Mouse (Mus musculus) yolk sac, embryonic 10.5 days (tissue): ENCODE data around the gene Mctp1.

Source experiments
- DNase-seq: peaks from one replicate; pipeline ENCODE4 v3.0.0-alpha.2; 2017; ENCODE audit warnings: low spot score

The Mctp1 gene

DNA sequence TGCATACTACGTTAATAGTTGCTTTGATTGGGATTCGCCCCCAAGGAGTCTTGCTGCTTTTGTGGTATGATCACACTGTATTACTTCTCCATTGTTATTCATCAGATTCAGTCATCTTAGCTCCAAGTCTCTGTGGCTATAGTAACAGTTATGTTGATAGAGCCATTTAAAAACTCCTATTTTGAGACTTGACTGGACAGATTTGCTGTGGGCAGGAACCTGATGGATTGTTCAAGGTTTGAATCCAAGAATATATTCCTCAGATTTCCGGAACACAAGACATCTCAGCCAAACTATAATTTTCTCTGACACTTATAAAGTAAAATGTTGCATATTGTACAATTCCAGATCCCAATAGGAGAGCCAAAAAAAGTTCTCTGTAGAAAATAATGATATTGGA is 443.4 kb downstream of the Mctp1 start:
- no peak for DNase-seq

GRCm38 (mm10) chr13:76838031-76838430 is 453.7 kb downstream of the Mctp1 start:
- no peak for DNase-seq

GRCm38 (mm10) chr13:76840712-76841111 is 456.4 kb downstream of the Mctp1 start:
- DNase-seq, result no peak

DNA sequence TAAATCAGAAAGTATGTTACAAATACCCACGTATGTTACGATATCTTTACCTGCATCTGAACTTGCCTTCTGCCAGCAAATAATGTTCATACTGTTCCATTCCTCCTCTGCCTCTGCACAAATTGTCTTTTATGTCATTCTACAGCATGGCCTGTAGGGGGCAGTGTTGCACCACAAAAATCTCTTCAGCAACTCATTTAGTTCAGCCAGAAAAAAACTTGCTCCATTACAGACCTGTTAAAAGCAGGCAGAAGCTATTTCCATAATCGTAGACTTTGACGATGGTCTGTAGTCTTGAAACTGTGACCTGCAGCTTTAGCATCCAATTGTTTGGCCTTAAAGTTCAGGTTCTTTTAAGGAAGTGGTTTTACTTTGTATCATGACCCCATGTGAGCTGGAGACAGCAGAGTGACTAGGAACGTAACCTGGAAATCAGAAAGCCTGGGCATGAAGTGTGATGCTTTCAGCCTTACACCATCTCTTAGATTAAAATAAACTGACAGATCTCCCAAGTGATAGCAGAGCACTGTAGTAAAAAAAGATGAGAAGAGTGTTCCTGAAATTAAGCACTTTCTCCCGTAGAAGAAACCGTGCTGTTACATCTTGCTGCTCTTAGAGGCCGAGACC is 460.4 kb downstream of the Mctp1 start:
- DNase-seq, result peak; percentile 24

DNA sequence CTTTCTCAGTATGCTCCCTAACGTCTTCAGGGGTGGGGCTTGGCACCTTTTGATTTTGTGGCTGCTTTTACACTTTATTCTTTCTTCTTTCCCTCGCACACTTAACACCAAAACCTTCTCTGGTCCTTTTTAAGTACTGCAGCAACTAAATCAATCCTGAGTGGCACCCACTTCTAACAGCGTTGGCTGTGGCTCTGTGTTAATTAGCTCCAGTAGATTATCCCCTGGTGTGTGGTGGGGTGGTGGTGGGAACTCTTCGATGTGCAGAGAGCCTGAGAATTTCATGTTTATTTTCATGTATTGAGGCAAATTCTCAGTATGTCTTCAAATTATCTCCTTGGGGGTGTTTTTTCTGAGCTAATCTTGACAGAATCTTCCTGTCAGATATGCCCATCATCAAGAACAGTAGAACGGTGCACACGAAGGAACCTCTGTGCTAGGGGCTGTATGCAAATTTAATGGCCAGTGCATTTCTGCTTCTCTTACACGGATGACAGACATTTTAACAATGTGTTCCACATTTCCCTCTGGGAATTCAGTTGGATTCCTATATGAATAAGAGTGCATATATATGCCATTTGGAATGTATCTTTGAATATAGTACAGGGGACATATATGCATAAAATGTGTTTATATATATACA is 466.2 kb downstream of the Mctp1 start:
- no peak for DNase-seq

DNA sequence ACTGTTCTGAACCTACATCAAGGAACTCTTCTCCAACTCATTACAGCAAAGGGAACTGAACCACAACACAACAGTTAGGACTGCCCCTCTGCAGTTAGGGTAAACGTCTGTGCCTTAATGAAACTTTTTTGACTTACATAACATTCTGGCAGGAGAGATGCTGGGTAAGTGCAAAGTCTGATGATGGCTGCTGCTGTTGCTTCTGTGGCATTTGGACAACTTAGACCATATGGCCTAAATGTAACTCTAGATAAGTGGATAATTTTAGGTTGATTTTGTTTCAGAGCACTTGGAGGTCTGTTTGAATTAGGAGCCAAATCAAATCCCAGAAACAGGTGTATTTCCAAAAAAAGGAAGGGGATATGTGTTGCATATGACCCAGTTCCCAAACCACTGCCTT is 470.0 kb downstream of the Mctp1 start:
- no peak for DNase-seq

- no peak for DNase-seq
Observed at GRCm38 (mm10) chr13:76855021-76855420, 470.7 kb downstream of the Mctp1 start.

- DNase-seq, result no peak
Observed at GRCm38 (mm10) chr13:76857024-76857423, 472.7 kb downstream of the Mctp1 start.

DNA sequence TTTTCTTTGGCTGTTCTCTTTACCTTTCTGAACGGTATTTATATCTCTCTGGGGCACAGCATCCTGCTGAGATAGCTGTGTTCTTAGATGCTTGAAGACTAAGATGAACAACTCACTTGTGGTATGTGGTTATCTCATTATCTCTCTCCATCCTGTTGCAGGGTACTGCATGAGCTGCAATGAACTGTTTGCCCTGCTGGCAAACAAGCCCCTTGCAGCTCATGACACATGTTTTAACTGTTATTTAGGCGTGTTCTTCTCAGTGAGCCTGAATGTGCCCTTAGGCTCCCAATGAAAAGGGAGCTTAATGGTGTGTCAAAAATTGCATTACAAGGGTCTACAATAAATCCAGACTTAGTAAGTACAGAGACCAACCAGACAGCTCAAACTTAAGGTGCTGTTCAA is 473.7 kb downstream of the Mctp1 start:
- DNase-seq, result no peak

DNA sequence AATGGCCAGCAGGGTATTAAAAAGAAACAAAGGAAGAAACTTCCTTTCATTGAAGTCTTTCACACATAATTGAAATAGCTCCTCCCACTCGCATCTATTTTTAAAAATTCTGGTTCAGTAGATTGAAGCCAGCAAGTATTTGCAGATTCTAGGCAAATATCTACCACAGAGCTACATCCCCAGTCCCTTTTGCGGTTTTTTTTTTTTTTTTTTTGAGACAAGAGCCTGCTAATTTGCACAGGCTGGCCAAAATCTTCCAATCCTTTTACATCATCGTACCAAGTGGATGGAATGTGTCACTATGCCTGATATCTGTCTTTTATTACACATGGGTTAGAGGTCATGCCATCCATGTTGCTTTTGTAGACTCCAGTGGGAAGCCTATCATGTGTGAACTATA is 486.0 kb downstream of the Mctp1 start:
- no peak for DNase-seq

- no peak for DNase-seq
Observed at GRCm38 (mm10) chr13:76877887-76878763, 493.8 kb downstream of the Mctp1 start.

- no peak for DNase-seq
Observed at GRCm38 (mm10) chr13:76879008-76879407, 494.7 kb downstream of the Mctp1 start.

GRCm38 (mm10) chr13:76884517-76885092 is 500.3 kb downstream of the Mctp1 start:
- DNase-seq, result no peak

- DNase-seq, result no peak
Observed at GRCm38 (mm10) chr13:76892987-76893386, 508.7 kb downstream of the Mctp1 start.

DNA sequence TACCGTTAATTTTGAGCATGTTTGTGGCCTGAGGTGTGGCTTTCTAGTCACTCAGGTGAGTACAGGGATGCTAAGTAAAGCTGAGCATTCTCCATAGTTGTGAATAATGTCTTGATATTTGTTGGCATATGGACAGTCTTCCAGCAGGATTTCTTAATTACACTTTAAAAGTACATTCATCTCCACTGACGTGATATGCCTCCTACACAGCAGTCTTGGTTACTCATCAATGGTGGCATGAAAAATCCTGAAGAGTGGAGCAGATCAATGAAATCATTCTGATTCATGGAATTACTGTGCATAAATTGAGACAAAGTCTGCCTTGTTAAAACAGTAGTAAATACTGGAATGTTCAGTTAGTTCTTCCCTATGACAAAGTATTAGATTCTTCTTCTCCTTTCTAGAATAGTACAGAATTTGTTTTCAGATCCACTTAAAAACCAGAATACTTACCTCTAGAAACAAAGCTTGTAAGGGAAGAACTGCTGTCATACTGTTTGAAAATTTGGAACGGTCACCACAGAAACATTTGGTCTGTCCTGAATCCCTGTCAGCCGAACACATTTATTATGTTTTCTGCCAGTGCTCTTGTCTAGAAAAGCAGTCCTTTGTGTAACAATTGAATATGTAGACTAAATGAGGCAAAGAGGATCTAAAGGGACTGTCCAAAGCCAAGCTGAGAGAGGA is 511.6 kb downstream of the Mctp1 start:
- no peak for DNase-seq

- no peak for DNase-seq
Observed at GRCm38 (mm10) chr13:76896457-76896790, 512.1 kb downstream of the Mctp1 start.

DNA sequence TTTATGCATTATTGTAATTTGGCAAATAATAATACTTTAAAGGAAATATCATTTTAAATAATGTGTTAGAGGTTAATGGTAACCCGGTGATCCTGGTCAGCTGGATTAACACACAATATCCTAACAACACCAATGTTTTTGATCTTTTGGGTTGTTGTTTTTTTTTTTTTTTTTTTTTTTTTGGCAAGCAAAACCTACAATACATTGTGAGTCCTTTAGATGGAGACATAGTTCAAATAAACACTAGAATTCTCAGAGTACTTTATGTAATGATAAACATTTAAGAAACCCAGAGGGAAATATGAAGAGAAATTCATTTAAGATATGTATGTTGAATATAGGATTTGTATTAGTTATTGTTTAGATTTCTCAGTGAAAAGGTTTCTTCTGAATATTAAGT is 534.0 kb downstream of the Mctp1 start:
- no peak for DNase-seq

DNA sequence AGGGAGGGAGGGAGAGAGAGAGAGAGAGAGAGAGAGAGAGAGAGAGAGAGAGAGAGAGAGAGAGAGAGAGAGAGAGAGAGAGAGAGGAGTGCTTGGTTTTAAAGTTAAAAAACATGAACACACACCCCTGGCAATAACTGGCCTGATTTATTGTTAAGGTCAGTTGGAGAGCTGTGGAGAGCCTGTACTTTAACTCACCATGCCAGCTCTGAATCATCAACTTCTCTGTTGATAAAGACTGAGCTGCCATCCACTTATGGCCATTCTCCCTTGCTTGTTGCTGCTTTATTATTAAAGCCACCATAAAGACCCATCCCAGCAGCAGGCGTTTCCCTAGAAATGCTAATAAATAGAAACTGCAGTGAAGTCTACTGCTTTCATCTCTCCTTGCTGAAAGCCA is 542.5 kb downstream of the Mctp1 start:
- no peak for DNase-seq

DNA sequence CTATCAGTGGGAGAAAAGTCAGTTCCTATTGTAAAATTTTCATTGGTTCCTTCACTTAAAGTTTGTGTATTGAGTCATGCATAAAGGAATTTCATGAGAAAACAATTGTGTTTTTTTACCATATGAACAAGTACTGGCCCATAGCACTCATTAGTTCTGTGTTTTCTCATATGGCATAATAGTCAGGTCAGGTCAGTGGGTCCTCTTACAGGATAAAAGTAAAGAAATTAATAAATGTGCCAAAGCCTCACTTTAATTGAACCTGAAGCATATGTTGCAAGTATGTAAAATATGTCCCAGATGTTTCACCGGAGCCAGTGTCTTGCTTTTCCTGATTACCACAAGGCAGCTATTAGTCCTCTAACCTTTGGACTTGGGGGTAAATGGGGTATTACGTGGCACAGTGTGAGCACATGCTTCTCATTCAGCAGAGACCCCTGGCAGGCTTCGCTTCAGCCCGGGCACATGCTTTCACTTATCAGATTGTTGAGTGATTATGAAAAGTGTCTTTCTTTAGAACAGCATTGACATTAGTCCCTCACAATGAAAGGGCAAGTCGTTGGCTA is 543.6 kb downstream of the Mctp1 start:
- no peak for DNase-seq

DNA sequence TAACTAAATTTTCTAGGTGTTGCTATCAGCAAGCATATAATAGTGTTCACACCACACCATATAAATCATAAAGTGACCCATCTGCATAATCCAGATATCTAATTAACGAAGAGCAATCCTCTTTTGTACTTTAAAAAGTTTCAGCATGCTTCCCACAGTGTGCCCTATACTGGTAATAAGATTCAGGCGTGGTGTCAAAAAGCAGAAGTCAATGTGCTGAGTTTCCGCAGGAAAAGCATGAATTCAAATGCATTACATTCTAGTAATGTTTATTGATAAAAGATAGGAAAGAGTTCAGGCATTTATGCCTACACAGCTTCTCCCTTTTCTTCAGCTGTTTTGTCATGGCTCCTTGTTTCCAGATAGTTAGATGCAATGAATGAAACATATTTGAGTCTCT is 544.8 kb downstream of the Mctp1 start:
- DNase-seq, result no peak

- no peak for DNase-seq
Observed at GRCm38 (mm10) chr13:76932933-76933332, 548.6 kb downstream of the Mctp1 start.

GRCm38 (mm10) chr13:76949234-76949633 is 564.9 kb downstream of the Mctp1 start:
- no peak for DNase-seq
